Mouse (Mus musculus) neural tube, embryonic 12.5 days (tissue): ENCODE data around the gene Wdr43. TPM values are rescaled to one million over a fixed set of nuclear protein-coding genes. Genes with fewer than 3 reads are reported as not detected.

Experiments used
- ATAC-seq: fragments of 200-750 bp; cut with Nextera tagmentation; 2 replicates; pipeline ENCODE4 v1.8.0; 2017; ENCODE audit warnings: low read depth, mild to moderate bottlenecking, moderate TSS enrichment, moderate library complexity; ENCODE audit not compliant: low FRiP score
- H3K27ac ChIP-seq: fragments of 300-500 bp; sonication (generic); 2 replicates; pipeline ENCODE4 v1.5.1; 2016
- H3K27me3 ChIP-seq: fragments of 300-500 bp; sonication (generic); replicated peaks from 2 replicates; pipeline ENCODE4 v1.6.1; 2016; ENCODE audit warnings: mild to moderate bottlenecking
- H3K36me3 ChIP-seq: fragments of 300-500 bp; sonication (generic); 2 replicates; pipeline ENCODE4 v1.6.1; 2016; ENCODE audit warnings: mild to moderate bottlenecking
- H3K4me1 ChIP-seq: fragments of 300-500 bp; sonication (generic); 2 replicates; pipeline ENCODE4 v1.6.1; 2016
- H3K4me2 ChIP-seq: fragments of 300-500 bp; sonication (generic); replicated peaks from 2 replicates; pipeline ENCODE4 v1.6.1; 2016; ENCODE audit warnings: mild to moderate bottlenecking
- H3K4me3 ChIP-seq: fragments of 300-500 bp; sonication (generic); 2 replicates; pipeline ENCODE4 v1.5.1; 2016
- H3K9ac ChIP-seq: fragments of 300-500 bp; sonication (generic); 2 replicates; pipeline ENCODE4 v1.6.1; 2016; ENCODE audit warnings: mild to moderate bottlenecking
- H3K9me3 ChIP-seq: fragments of 300-500 bp; sonication (generic); 2 replicates; pipeline ENCODE4 v1.6.1; 2016; ENCODE audit warnings: mild to moderate bottlenecking
- WGBS: fragments of 180-500 bp; shearing (Covaris S2); methylation state at CpG from one replicate; pipeline ENCODE4 v1.1.7; 2016; 5-methylcytosine and 5-hydroxymethylcytosine counted together
- polyA plus RNA-seq: library from polyadenylated mRNA; unstranded; fragments of >200 nt; fragmentation: Nextera tagmentation; extraction: Ambion mirVana; gene quantifications from 2 replicates; pipeline ENCODE4 v1.2.1, GENCODE M21; 2016

Wdr43 gene
- polyA plus RNA-seq, 1 experiment from 2014 or later = 72.5 TPM

- Histone ChIP-seq H3K9ac (no peak overlapping the region), H3K4me2 (no peak overlapping the region), H3K27me3 (no peaks in the 10 kb centered on the region), H3K27ac (no peak overlapping the region), H3K4me1 (peaks cover 3% of the 10 kb centered on the region; the same call in 1 of the 2 replicates), H3K36me3 (no peaks in the 10 kb centered on the region), H3K9me3 (peaks cover 8% of the 10 kb centered on the region; the same call in 1 of the 2 replicates), H3K4me3 (no peak overlapping the region)
- no peak for ATAC-seq
- WGBS = 47% methylated on average over 5 of the region's 5 CpGs
Measured at GRCm38 (mm10) chr17:71693313-71693712, 77.6 kb downstream of the Wdr43 start.

GRCm38 (mm10) chr17:71693780-71694179, 78.1 kb downstream of the Wdr43 start:
- Histone ChIP-seq H3K4me2 (no peak overlapping the region), H3K4me3 (no peak overlapping the region), H3K36me3 (no peaks in the 10 kb centered on the region), H3K9ac (no peak overlapping the region), H3K27ac (no peak overlapping the region), H3K9me3 (peaks cover 4% of the 10 kb centered on the region; the same call in 1 of the 2 replicates), H3K4me1 (peaks cover 3% of the 10 kb centered on the region; the same call in 1 of the 2 replicates), H3K27me3 (no peaks in the 10 kb centered on the region)
- ATAC-seq = no peak
- WGBS = 62% methylated on average over 8 of the region's 8 CpGs

- Histone ChIP-seq H3K9ac (no peak overlapping the region), H3K4me1 (peaks cover 3% of the 10 kb centered on the region; the same call in 1 of the 2 replicates), H3K4me3 (no peak overlapping the region), H3K27ac (no peak overlapping the region), H3K4me2 (no peak overlapping the region), H3K9me3 (no peaks in the 10 kb centered on the region), H3K27me3 (no peaks in the 10 kb centered on the region), H3K36me3 (no peaks in the 10 kb centered on the region)
- ATAC-seq = no peak
- WGBS = 86% methylated on average over 8 of the region's 8 CpGs
Measured at GRCm38 (mm10) chr17:71695151-71695550, 79.5 kb downstream of the Wdr43 start.

GRCm38 (mm10) chr17:71695716-71696315, 80.1 kb downstream of the Wdr43 start:
- H3K4me2 ChIP-seq = no peak overlapping the region
- no peaks in the 10 kb centered on the region for H3K36me3 ChIP-seq
- no peak for ATAC-seq
- no peak overlapping the region for H3K4me3 ChIP-seq
- WGBS = 74% methylated on average over 15 of the region's 15 CpGs
- H3K4me1 ChIP-seq = peaks cover 3% of the 10 kb centered on the region; the same call in 1 of the 2 replicates
- H3K27me3 ChIP-seq = no peaks in the 10 kb centered on the region
- H3K9ac ChIP-seq = no peak overlapping the region
- H3K9me3 ChIP-seq = no peaks in the 10 kb centered on the region
- H3K27ac ChIP-seq = no peak overlapping the region

- no peak overlapping the region for H3K27ac ChIP-seq
- no peak overlapping the region for H3K4me3 ChIP-seq
- 0 out of 2 replicates have a peak, but pooled peaks cover under 1% of the 10 kb centered on the region for H3K4me1 ChIP-seq
- no peak overlapping the region for H3K4me2 ChIP-seq
- no peak; the same call in 1 of the 2 replicates for ATAC-seq
- no peak overlapping the region for H3K9ac ChIP-seq
- WGBS = 89% methylated on average over 5 of the region's 5 CpGs
- no peaks in the 10 kb centered on the region for H3K36me3 ChIP-seq
- H3K27me3 ChIP-seq = no peaks in the 10 kb centered on the region
- H3K9me3 ChIP-seq = no peaks in the 10 kb centered on the region
Measured at GRCm38 (mm10) chr17:71696396-71696795, 80.7 kb downstream of the Wdr43 start.

- H3K27ac ChIP-seq = no peak overlapping the region
- H3K4me3 ChIP-seq = no peak overlapping the region
- H3K9ac ChIP-seq = no peak overlapping the region
- H3K27me3 ChIP-seq = no peaks in the 10 kb centered on the region
- ATAC-seq = no peak
- H3K36me3 ChIP-seq = no peaks in the 10 kb centered on the region
- H3K4me1 ChIP-seq = no peaks in the 10 kb centered on the region
- 91% methylated on average over 11 of the region's 11 CpGs for WGBS
- H3K9me3 ChIP-seq = no peaks in the 10 kb centered on the region
- no peak overlapping the region for H3K4me2 ChIP-seq
Measured at GRCm38 (mm10) chr17:71697896-71698618, 82.4 kb downstream of the Wdr43 start.

- ATAC-seq = no peak
- 93% methylated on average over 11 of the region's 11 CpGs for WGBS
Measured at GRCm38 (mm10) chr17:71698619-71698956, 82.9 kb downstream of the Wdr43 start.

GRCm38 (mm10) chr17:71705113-71705512, 89.4 kb downstream of the Wdr43 start:
- no peaks in the 10 kb centered on the region for H3K27me3 ChIP-seq
- no peak overlapping the region for H3K9ac ChIP-seq
- ATAC-seq = no peak
- no peaks in the 10 kb centered on the region for H3K9me3 ChIP-seq
- no peak overlapping the region for H3K4me2 ChIP-seq
- 89% methylated on average over 1 of the region's 1 CpGs for whole genome bisulfite sequencing
- no peak overlapping the region for H3K4me3 ChIP-seq
- H3K27ac ChIP-seq = no peak overlapping the region
- no peaks in the 10 kb centered on the region for H3K4me1 ChIP-seq
- H3K36me3 ChIP-seq = no peaks in the 10 kb centered on the region

More at GRCm38 (mm10) chr17:71698619-71698956, 82.9 kb downstream of the Wdr43 start:
- Histone ChIP-seq H3K4me3 (no peak overlapping the region), H3K27ac (no peak overlapping the region), H3K9ac (no peak overlapping the region), H3K4me2 (no peak overlapping the region), H3K4me1 (no peaks in the 10 kb centered on the region), H3K36me3 (no peaks in the 10 kb centered on the region), H3K9me3 (no peaks in the 10 kb centered on the region), H3K27me3 (no peaks in the 10 kb centered on the region)

- H3K9ac ChIP-seq = no peak overlapping the region
- H3K4me1 ChIP-seq = no peaks in the 10 kb centered on the region
- no peak overlapping the region for H3K27ac ChIP-seq
- no peaks in the 10 kb centered on the region for H3K36me3 ChIP-seq
- 86% methylated on average over 14 of the region's 14 CpGs for WGBS
- no peak overlapping the region for H3K4me3 ChIP-seq
- no peaks in the 10 kb centered on the region for H3K27me3 ChIP-seq
- no peaks in the 10 kb centered on the region for H3K9me3 ChIP-seq
- ATAC-seq = no peak
- H3K4me2 ChIP-seq = no peak overlapping the region
Measured at GRCm38 (mm10) chr17:71705550-71706480, 90.1 kb downstream of the Wdr43 start.

- H3K27me3 ChIP-seq = no peaks in the 10 kb centered on the region
- H3K4me2 ChIP-seq = no peak overlapping the region
- H3K36me3 ChIP-seq = no peaks in the 10 kb centered on the region
- H3K27ac ChIP-seq = no peak overlapping the region
- no peaks in the 10 kb centered on the region for H3K9me3 ChIP-seq
- no peak overlapping the region for H3K9ac ChIP-seq
- ATAC-seq = no peak
- H3K4me1 ChIP-seq = no peaks in the 10 kb centered on the region
- 52% methylated on average over 4 of the region's 4 CpGs for WGBS
- H3K4me3 ChIP-seq = no peak overlapping the region
Measured at GRCm38 (mm10) chr17:71707715-71708114, 92.0 kb downstream of the Wdr43 start.
